8 mouse cellular contexts compared by ENCODE assay signal in the genomic region with DNA sequence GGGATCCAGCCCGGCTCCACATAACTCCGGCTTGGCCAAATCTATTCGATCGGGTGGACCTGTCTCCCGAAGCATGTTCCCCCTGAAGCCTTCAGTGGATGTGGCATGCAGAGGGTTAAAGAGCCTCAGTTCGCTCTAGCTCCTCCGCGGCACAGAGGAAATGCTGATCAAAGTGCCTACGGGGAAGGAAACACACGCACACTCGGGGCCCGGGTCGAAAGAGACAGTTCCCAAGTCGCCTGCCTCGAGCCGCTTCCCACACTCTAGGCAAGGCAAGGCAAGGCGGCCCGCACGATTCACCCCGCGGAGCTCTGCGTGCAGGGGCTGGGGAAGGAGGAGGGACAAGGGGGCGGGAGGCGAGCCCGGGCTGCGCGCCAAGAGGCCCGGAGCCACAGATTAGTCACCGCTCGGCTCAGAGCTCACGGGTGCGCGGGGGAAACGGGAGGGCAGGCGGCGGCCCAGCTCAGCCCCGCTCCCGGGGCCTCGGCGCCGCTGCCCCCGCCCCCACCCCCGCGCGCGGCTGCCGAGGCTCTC.
DNase-seq lines count a peak whose midpoint lies in the region; ATAC-seq lines count a peak whose summit lies in the region.

No protein-coding gene starts in this region.

- peak overlapping the region; percentile 51 for H3K4me3 ChIP-seq in hindbrain, embryonic 16.5 days (ENCODE audit: low read length)

- H3K4me2 ChIP-seq in hindbrain, embryonic 16.5 days (ENCODE audit: low read length) = peak overlapping the region; percentile 88

- intact Hi-C loops in left cerebral cortex, postnatal 14 days (cut with DNase I) = loop anchor here (1.0 to 5.0 kb wide), 2 partner anchors 37 to 66 kb away; no protein-coding TSS in a partner anchor

- WGBS in hindbrain, embryonic 16.5 days = 2% methylated on average over 22 of the region's 47 CpGs

- peak overlapping the region; percentile 80 for H3K27ac ChIP-seq in hindbrain, embryonic 16.5 days (ENCODE audit: low read depth, low read length)

- peak; percentile 92 for DNase-seq in NIH3T3 (ENCODE audit: low read depth)
- peak; percentile 73 to 83 for DNase-seq in cerebellum, postnatal 10 days
- peak; percentile 82 for DNase-seq in gastrocnemius, postnatal 10 days
- peak; percentile 64 to 69 for DNase-seq in left cerebral cortex, postnatal 14 days (ENCODE audit: low spot score in 2 of 2)
- DNase-seq in right cerebral cortex, postnatal 14 days = peak; percentile 67
- peak; percentile 64 for DNase-seq in yolk sac, embryonic 10.5 days (ENCODE audit: low spot score)

- peak overlapping the region; percentile 62 for H3K9ac ChIP-seq in hindbrain, embryonic 16.5 days (ENCODE audit: low read depth, low read length)

- peak; percentile 55 for ATAC-seq in hindbrain, embryonic 16.5 days
- peak; percentile 45 for ATAC-seq in megakaryocyte, adult 5-6 weeks (ENCODE audit: poor library complexity, severe bottlenecking)

- H3K9me3 ChIP-seq in hindbrain, embryonic 16.5 days (ENCODE audit: control insufficient read depth, low read length) = no peaks in the 10 kb centered on the region

- H3K36me3 ChIP-seq in hindbrain, embryonic 16.5 days (ENCODE audit: control insufficient read depth, insufficient read depth, low read length) = no peaks in the 10 kb centered on the region

- peaks cover 33% of the 10 kb centered on the region for H3K27me3 ChIP-seq in hindbrain, embryonic 16.5 days (replicated peaks; ENCODE audit: control insufficient read depth, insufficient read depth, low read length)

- peaks cover 27% of the 10 kb centered on the region for H3K4me1 ChIP-seq in hindbrain, embryonic 16.5 days (ENCODE audit: control insufficient read depth, insufficient read depth, low read depth, low read length)

Comparison
In these comparisons a context has a peak if more than half of its experiments do, and no peak if none do; other contexts are left out.
1. Peak in every context shown above with its lines: DNase-seq, ATAC-seq, H3K4me3 ChIP-seq and H3K27ac ChIP-seq.